Mouse (Mus musculus): Measurements from ENCODE around the gene Cacna2d4.

DNA sequence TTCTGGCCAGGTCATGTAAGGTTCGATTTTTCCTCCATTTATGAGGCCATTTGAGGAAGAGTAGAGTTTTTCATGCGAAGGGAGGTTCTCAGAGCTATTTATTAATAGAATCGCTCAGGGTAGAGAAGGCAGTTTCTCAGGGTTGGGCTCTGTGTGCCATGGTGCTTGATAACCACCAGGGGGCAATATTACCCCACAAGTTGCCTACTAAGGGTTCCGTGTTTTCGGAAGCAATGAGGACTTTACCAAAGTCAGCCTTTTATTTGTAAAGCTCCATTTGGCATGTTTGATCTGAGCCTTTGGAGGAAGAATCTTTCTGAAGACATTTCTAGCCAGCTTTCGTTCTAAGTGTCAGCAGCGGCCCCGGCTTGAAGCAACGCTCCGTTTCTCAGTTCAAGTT is 16.0 kb upstream of the Cacna2d4 start:
- TF ChIP-seq POLR2A (IDR thresholded peaks at IDR 0.05; ENCODE audit: extremely low read depth, insufficient read depth, low read length): no peak
- TF ChIP-seq CTCF (IDR thresholded peaks at IDR 0.05; ENCODE audit: low read depth, low read length): peak; percentile 65; the same call in 1 of the 2 replicates

Data from liver, adult 2 months (tissue).